Comparison of ENCODE assay signal across 9 mouse cellular contexts in the genomic region with DNA sequence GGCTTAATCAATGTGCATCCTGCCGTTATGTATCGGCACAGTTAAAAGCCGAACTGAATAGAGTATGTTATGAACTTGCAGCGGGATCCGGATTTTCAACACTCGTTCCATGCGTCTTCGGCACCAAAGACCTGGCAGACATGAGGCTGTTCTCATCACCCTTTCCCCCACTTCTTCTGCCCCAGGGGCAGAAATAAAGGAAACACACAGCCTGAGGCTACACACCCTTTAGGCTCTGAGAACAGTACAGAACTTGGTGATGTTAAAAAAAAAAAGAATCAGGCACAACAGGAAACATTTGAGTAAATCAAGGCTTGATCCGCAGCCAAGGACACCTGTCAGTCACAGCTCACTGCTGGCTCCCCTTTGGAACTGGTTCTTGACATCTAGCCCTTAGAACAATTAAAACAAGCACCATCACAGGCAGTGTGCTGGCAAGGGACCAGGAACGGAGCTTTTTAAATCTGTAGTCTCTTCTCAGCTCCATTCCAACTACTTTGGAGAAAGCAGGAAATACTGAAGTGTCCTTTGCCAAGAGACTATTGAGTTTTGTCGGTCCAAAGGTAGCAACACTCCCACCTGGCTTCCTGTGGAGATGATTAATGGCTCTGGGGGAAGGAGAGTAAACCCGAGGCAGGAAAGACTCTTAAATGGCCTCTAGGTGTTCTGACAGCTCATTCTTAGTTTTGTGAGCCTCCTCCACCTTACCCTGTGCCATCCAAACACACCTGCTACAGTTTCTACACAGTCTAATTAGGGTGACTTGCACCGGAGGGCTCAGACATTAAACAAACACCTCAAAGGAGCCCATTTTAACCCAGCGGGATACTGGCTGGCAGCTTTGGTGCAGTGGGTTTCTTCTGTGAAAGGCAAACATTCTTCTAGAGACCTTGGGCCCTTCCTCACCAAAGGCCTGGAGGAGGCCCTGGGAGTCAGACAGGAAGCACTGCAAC. TPM values are rescaled to one million over a fixed set of nuclear protein-coding genes. Genes with fewer than 3 reads are reported as not detected.
A peak's percentile ranks its signal among the peaks of the same experiment; 100 is the strongest.
DNase-seq lines count a peak whose midpoint lies in the region; ATAC-seq and TF ChIP-seq lines count a peak whose summit lies in the region.
"Had no signal": no experiment of that assay in that cellular context is flagged by ENCODE, and none has a peak within 500 bp of the region (broad histone marks: within the 10 kb centered on the region; RNA-seq: fewer than 3 reads in every experiment).

No protein-coding gene starts in this region.

- 0 out of 2 replicates have a peak, but pooled peaks cover 6% of the 10 kb centered on the region for H3K4me1 ChIP-seq in hindbrain, embryonic 14.5 days (replicated peaks; ENCODE audit: control insufficient read depth, insufficient read depth, low read length)
- peaks cover 12% of the 10 kb centered on the region; the same call in 1 of the 2 replicates for H3K4me1 ChIP-seq in hindbrain, embryonic 10.5 days (replicated peaks)
- H3K4me1 ChIP-seq in intestine, embryonic 14.5 days (replicated peaks; ENCODE audit: control insufficient read depth, insufficient read depth, low read length) = peaks cover 6% of the 10 kb centered on the region; the same call in 1 of the 2 replicates
- H3K4me1 ChIP-seq in lung, postnatal 0 days (ENCODE audit: insufficient read depth, low read depth, low read length) = peaks cover 22% of the 10 kb centered on the region; the same call in 1 of the 2 replicates
- H3K4me1 ChIP-seq in forebrain, embryonic 11.5 days (replicated peaks; ENCODE audit: control insufficient read depth, insufficient read depth, low read length) = no peaks in the 10 kb centered on the region

- no peak overlapping the region for H3K27ac ChIP-seq in hindbrain, embryonic 14.5 days
- no peak overlapping the region for H3K27ac ChIP-seq in hindbrain, embryonic 10.5 days
- 0 out of 2 replicates have a peak overlapping the region, but pooled peaks have one; percentile 16 for H3K27ac ChIP-seq in intestine, embryonic 14.5 days (ENCODE audit: low read depth)
- H3K27ac ChIP-seq in lung, postnatal 0 days (ENCODE audit: low read length) = peak overlapping the region; percentile 16
- H3K27ac ChIP-seq in forebrain, embryonic 11.5 days (ENCODE audit: low read depth, low read length) = no peak overlapping the region

- DNase-seq in hindbrain, embryonic 14.5 days (ENCODE audit: low spot score) = no peak
- no peak for DNase-seq in hindbrain, embryonic 10.5 days (ENCODE audit: low spot score)
- DNase-seq in cerebellum, adult 8-10 months = peak; percentile 46
- DNase-seq in intestine, embryonic 14.5 days (ENCODE audit: low spot score) = peak; percentile 59
- DNase-seq in lung, postnatal 0 days (ENCODE audit: low spot score) = peak; percentile 86
- no peak for DNase-seq in gastrocnemius, postnatal 25 days
- no peak for DNase-seq in forebrain, embryonic 11.5 days (ENCODE audit: low spot score)
- no peak for DNase-seq in retina, embryonic 14.5 days (ENCODE audit: low spot score)

- H3K4me3 ChIP-seq in hindbrain, embryonic 14.5 days (replicated peaks; ENCODE audit: low read length) = no peak overlapping the region
- H3K4me3 ChIP-seq in hindbrain, embryonic 10.5 days = no peak overlapping the region
- no peak overlapping the region for H3K4me3 ChIP-seq in intestine, embryonic 14.5 days (ENCODE audit: low read depth, low read length)
- no peak overlapping the region for H3K4me3 ChIP-seq in lung, postnatal 0 days (ENCODE audit: low read depth, low read length)
- H3K4me3 ChIP-seq in forebrain, embryonic 11.5 days (ENCODE audit: low read depth, low read length) = no peak overlapping the region

- WGBS in hindbrain, embryonic 14.5 days = 65% methylated on average over 14 of the region's 14 CpGs
- 79% methylated on average over 14 of the region's 14 CpGs for WGBS in hindbrain, embryonic 10.5 days
- WGBS in intestine, embryonic 14.5 days = 68% methylated on average over 14 of the region's 14 CpGs
- WGBS in lung, postnatal 0 days = 29% methylated on average over 14 of the region's 14 CpGs
- WGBS in forebrain, embryonic 11.5 days = 79% methylated on average over 14 of the region's 14 CpGs

- peak; percentile 63 for TF ChIP-seq EP300 in lung, postnatal 0 days (IDR thresholded peaks at IDR 0.05)

- H3K27me3 ChIP-seq in hindbrain, embryonic 14.5 days (ENCODE audit: control insufficient read depth, insufficient read depth, low read length) = no peaks in the 10 kb centered on the region
- H3K27me3 ChIP-seq in hindbrain, embryonic 10.5 days (ENCODE audit: insufficient read depth, poor library complexity, severe bottlenecking) = no peaks in the 10 kb centered on the region
- H3K27me3 ChIP-seq in intestine, embryonic 14.5 days (replicated peaks; ENCODE audit: control insufficient read depth, insufficient read depth, low read length) = no peaks in the 10 kb centered on the region
- H3K27me3 ChIP-seq in lung, postnatal 0 days (replicated peaks; ENCODE audit: insufficient read depth, low read length) = no peaks in the 10 kb centered on the region
- H3K27me3 ChIP-seq in forebrain, embryonic 11.5 days (ENCODE audit: control insufficient read depth, insufficient read depth, low read length) = no peaks in the 10 kb centered on the region
- H3K27me3 ChIP-seq: Patski had no signal

- no peak overlapping the region for H3K9ac ChIP-seq in hindbrain, embryonic 14.5 days
- no peak overlapping the region for H3K9ac ChIP-seq in intestine, embryonic 14.5 days (ENCODE audit: low read length)
- H3K9ac ChIP-seq in lung, postnatal 0 days (replicated peaks; ENCODE audit: low read depth) = no peak overlapping the region
- H3K9ac ChIP-seq in forebrain, embryonic 11.5 days (ENCODE audit: low read length) = no peak overlapping the region

- ATAC-seq in hindbrain, embryonic 14.5 days (ENCODE audit: low FRiP score) = peak; percentile 28; the same call in 1 of the 2 replicates
- peak; percentile 32; the same call in 1 of the 2 replicates for ATAC-seq in intestine, embryonic 14.5 days (replicated peaks; ENCODE audit: low FRiP score, low TSS enrichment, low read depth)
- ATAC-seq in lung, postnatal 0 days = peak; percentile 60
- ATAC-seq in forebrain, embryonic 11.5 days (replicated peaks; ENCODE audit: low FRiP score) = no peak
- ATAC-seq: Patski had no signal

- no peaks in the 10 kb centered on the region; the same call in 1 of the 2 replicates for H3K36me3 ChIP-seq in hindbrain, embryonic 14.5 days (replicated peaks; ENCODE audit: control insufficient read depth, insufficient read depth)
- no peaks in the 10 kb centered on the region for H3K36me3 ChIP-seq in hindbrain, embryonic 10.5 days
- H3K36me3 ChIP-seq in intestine, embryonic 14.5 days (ENCODE audit: control insufficient read depth, insufficient read depth, low read length) = no peaks in the 10 kb centered on the region
- H3K36me3 ChIP-seq in lung, postnatal 0 days (ENCODE audit: insufficient read depth, low read length) = no peaks in the 10 kb centered on the region
- no peaks in the 10 kb centered on the region for H3K36me3 ChIP-seq in forebrain, embryonic 11.5 days (ENCODE audit: control insufficient read depth, insufficient read depth, low read length)

- no peak overlapping the region for H3K4me2 ChIP-seq in hindbrain, embryonic 14.5 days (replicated peaks)
- H3K4me2 ChIP-seq in intestine, embryonic 14.5 days (ENCODE audit: low read length) = no peak overlapping the region
- H3K4me2 ChIP-seq in lung, postnatal 0 days (replicated peaks; ENCODE audit: low read depth, low read length) = no peak overlapping the region
- H3K4me2 ChIP-seq in forebrain, embryonic 11.5 days (ENCODE audit: low read depth, low read length, severe bottlenecking) = no peak overlapping the region

- peak; percentile 19; the same call in 1 of the 2 replicates for TF ChIP-seq CTCF in lung, postnatal 0 days (IDR thresholded peaks at IDR 0.05)

- H3K9me3 ChIP-seq in hindbrain, embryonic 14.5 days (ENCODE audit: control insufficient read depth, low read length) = no peaks in the 10 kb centered on the region
- H3K9me3 ChIP-seq in hindbrain, embryonic 10.5 days = no peaks in the 10 kb centered on the region
- H3K9me3 ChIP-seq in intestine, embryonic 14.5 days (ENCODE audit: control insufficient read depth, low read length) = no peaks in the 10 kb centered on the region
- H3K9me3 ChIP-seq in lung, postnatal 0 days (ENCODE audit: low read length) = no peaks in the 10 kb centered on the region
- no peaks in the 10 kb centered on the region for H3K9me3 ChIP-seq in forebrain, embryonic 11.5 days (ENCODE audit: control insufficient read depth, low read length)

RNA-seq across cellular contexts. Expression of a gene that starts 50.0 kb away (rescaled TPM):
- polyA plus RNA-seq in hindbrain, embryonic 14.5 days (2014; fragmentation: Nextera tagmentation; extraction: Ambion mirVana) = 77.3 and 80.6 TPM in 2 replicates
- 14.2 and 17.0 TPM in 2 replicates for polyA plus RNA-seq in hindbrain, embryonic 10.5 days (2016; fragmentation: Nextera tagmentation; extraction: Ambion mirVana)
- 17.5 and 17.9 TPM in 2 replicates for polyA plus RNA-seq in intestine, embryonic 14.5 days (2014; fragmentation: Nextera tagmentation; extraction: Ambion mirVana)
- polyA plus RNA-seq in lung, postnatal 0 days (2015; fragmentation: Nextera tagmentation; extraction: Ambion mirVana) = 68.9 and 88.2 TPM in 2 replicates
- 10 to 100 TPM; 39.3 to 44.9 TPM for total RNA-seq in gastrocnemius, postnatal 25 days (2021)
- 19.6 and 25.7 TPM in 2 replicates for polyA plus RNA-seq in forebrain, embryonic 11.5 days (2014; fragmentation: Nextera tagmentation; extraction: Ambion mirVana)

Comparison
In these comparisons a context has a peak if more than half of its experiments do, and no peak if none do; other contexts are left out.
1. DNase-seq: peak in cerebellum, adult 8-10 months (single experiment), intestine, embryonic 14.5 days (single experiment) and lung, postnatal 0 days (single experiment); none in hindbrain, embryonic 14.5 days (single experiment), hindbrain, embryonic 10.5 days (single experiment), gastrocnemius, postnatal 25 days (single experiment), forebrain, embryonic 11.5 days (single experiment) and retina, embryonic 14.5 days (single experiment).
2. H3K27ac ChIP-seq: peak in intestine, embryonic 14.5 days (single experiment) and lung, postnatal 0 days (single experiment); none in hindbrain, embryonic 14.5 days (single experiment), hindbrain, embryonic 10.5 days (single experiment) and forebrain, embryonic 11.5 days (single experiment).